Mouse (Mus musculus): ENCODE results near the gene 4930432K21Rik. TPM values are rescaled to one million over a fixed set of nuclear protein-coding genes. Genes with fewer than 3 reads are reported as not detected.

4930432K21Rik gene
- polyA plus RNA-seq, 1 experiment from 2014 or later, result 1.9 TPM

- Histone ChIP-seq H3K27ac (peak overlapping the region; percentile 89), H3K9me3 (no peaks in the 10 kb centered on the region), H3K27me3 (peaks cover 45% of the 10 kb centered on the region), H3K4me3 (peak overlapping the region; percentile 46), H3K4me1 (replicated peaks) (peaks cover 55% of the 10 kb centered on the region), H3K4me2 (peak overlapping the region; percentile 68), H3K36me3 (no peaks in the 10 kb centered on the region), H3K9ac (peak overlapping the region; percentile 65)
- peak; percentile 75 for ATAC-seq (ENCODE audit: low FRiP score)
- 3% methylated on average over 30 of the region's 30 CpGs for WGBS
These were observed 50.3 kb downstream of the 4930432K21Rik start for GRCm38 (mm10) chr8:84197922-84198774.

GRCm38 (mm10) chr8:84198871-84199270, 51.0 kb downstream of the 4930432K21Rik start:
- Histone ChIP-seq H3K27me3 (peaks cover 42% of the 10 kb centered on the region), H3K4me1 (replicated peaks) (peaks cover 62% of the 10 kb centered on the region), H3K9ac (no peak overlapping the region), H3K27ac (peak overlapping the region; percentile 89), H3K4me2 (peak overlapping the region; percentile 68; the same call in 1 of the 2 replicates), H3K36me3 (no peaks in the 10 kb centered on the region), H3K4me3 (no peak overlapping the region), H3K9me3 (no peaks in the 10 kb centered on the region)
- 22% methylated on average over 4 of the region's 4 CpGs for WGBS
- no peak for ATAC-seq (ENCODE audit: low FRiP score)

GRCm38 (mm10) chr8:84199348-84200125, 51.7 kb downstream of the 4930432K21Rik start:
- no peak overlapping the region; the same call in 1 of the 2 replicates for H3K9ac ChIP-seq

GRCm38 (mm10) chr8:84200126-84200555, 52.3 kb downstream of the 4930432K21Rik start:
- Histone ChIP-seq H3K9me3 (no peaks in the 10 kb centered on the region), H3K9ac (peak overlapping the region; percentile 71; the same call in 1 of the 2 replicates), H3K27ac (peak overlapping the region; percentile 72), H3K4me1 (replicated peaks) (peaks cover 66% of the 10 kb centered on the region), H3K36me3 (no peaks in the 10 kb centered on the region), H3K4me3 (peak overlapping the region; percentile 44; the same call in 1 of the 2 replicates), H3K27me3 (peaks cover 44% of the 10 kb centered on the region), H3K4me2 (peak overlapping the region; percentile 67)
- ATAC-seq (ENCODE audit: low FRiP score), result no peak
- 29% methylated on average over 8 of the region's 8 CpGs for WGBS

More at GRCm38 (mm10) chr8:84199348-84200125, 51.7 kb downstream of the 4930432K21Rik start:
- Histone ChIP-seq H3K36me3 (no peaks in the 10 kb centered on the region), H3K9me3 (no peaks in the 10 kb centered on the region), H3K27me3 (peaks cover 44% of the 10 kb centered on the region), H3K4me3 (no peak overlapping the region), H3K27ac (peak overlapping the region; percentile 89), H3K4me1 (replicated peaks) (peaks cover 66% of the 10 kb centered on the region), H3K4me2 (peak overlapping the region; percentile 67; the same call in 1 of the 2 replicates)
- no peak for ATAC-seq (ENCODE audit: low FRiP score)
- 64% methylated on average over 11 of the region's 11 CpGs for WGBS

- H3K4me1 ChIP-seq (replicated peaks), result peaks cover 66% of the 10 kb centered on the region
- ATAC-seq (ENCODE audit: low FRiP score), result 0 out of 2 replicates have a peak, but pooled peaks have one; percentile 4
- peak overlapping the region; percentile 44 for H3K4me3 ChIP-seq
- H3K9me3 ChIP-seq, result no peaks in the 10 kb centered on the region
- 9% methylated on average over 48 of the region's 70 CpGs for WGBS
- no peaks in the 10 kb centered on the region for H3K36me3 ChIP-seq
- peaks cover 44% of the 10 kb centered on the region for H3K27me3 ChIP-seq
- peak overlapping the region; percentile 72 for H3K27ac ChIP-seq
- peak overlapping the region; percentile 71 for H3K9ac ChIP-seq
- peak overlapping the region; percentile 67 for H3K4me2 ChIP-seq
These were observed 53.1 kb downstream of the 4930432K21Rik start for GRCm38 (mm10) chr8:84200652-84201544.

- peak overlapping the region; percentile 71 for H3K9ac ChIP-seq
- H3K36me3 ChIP-seq, result no peaks in the 10 kb centered on the region
- peak overlapping the region; percentile 72 for H3K27ac ChIP-seq
- peaks cover 66% of the 10 kb centered on the region for H3K4me1 ChIP-seq (replicated peaks)
- WGBS, result 69% methylated on average over 15 of the region's 15 CpGs
- H3K4me3 ChIP-seq, result peak overlapping the region; percentile 44
- peaks cover 44% of the 10 kb centered on the region for H3K27me3 ChIP-seq
- H3K9me3 ChIP-seq, result no peaks in the 10 kb centered on the region
- peak overlapping the region; percentile 67 for H3K4me2 ChIP-seq
- ATAC-seq (ENCODE audit: low FRiP score), result no peak
These were observed 53.9 kb downstream of the 4930432K21Rik start for GRCm38 (mm10) chr8:84201545-84202245.

- peaks cover 62% of the 10 kb centered on the region for H3K4me1 ChIP-seq (replicated peaks)
- 0 out of 2 replicates have a peak overlapping the region, but pooled peaks have one; percentile 44 for H3K4me3 ChIP-seq
- peak overlapping the region; percentile 43; the same call in 1 of the 2 replicates for H3K9ac ChIP-seq
- WGBS, result 90% methylated on average over 9 of the region's 9 CpGs
- H3K36me3 ChIP-seq, result no peaks in the 10 kb centered on the region
- no peaks in the 10 kb centered on the region for H3K9me3 ChIP-seq
- peaks cover 44% of the 10 kb centered on the region for H3K27me3 ChIP-seq
- no peak for ATAC-seq (ENCODE audit: low FRiP score)
- peak overlapping the region; percentile 67 for H3K4me2 ChIP-seq
- peak overlapping the region; percentile 81; the same call in 1 of the 2 replicates for H3K27ac ChIP-seq
These were observed 54.6 kb downstream of the 4930432K21Rik start for GRCm38 (mm10) chr8:84202466-84202865.

GRCm38 (mm10) chr8:84202938-84203917, 55.4 kb downstream of the 4930432K21Rik start:
- ATAC-seq (ENCODE audit: low FRiP score), result peak; percentile 37
- Histone ChIP-seq H3K27ac (peak overlapping the region; percentile 81), H3K9ac (peak overlapping the region; percentile 68), H3K36me3 (no peaks in the 10 kb centered on the region), H3K9me3 (no peaks in the 10 kb centered on the region), H3K4me3 (peak overlapping the region; percentile 37), H3K4me1 (replicated peaks) (peaks cover 62% of the 10 kb centered on the region), H3K4me2 (peak overlapping the region; percentile 67), H3K27me3 (peaks cover 44% of the 10 kb centered on the region)
- 11% methylated on average over 34 of the region's 34 CpGs for WGBS

- H3K36me3 ChIP-seq, result no peaks in the 10 kb centered on the region
- H3K27ac ChIP-seq, result peak overlapping the region; percentile 81
- no peaks in the 10 kb centered on the region for H3K9me3 ChIP-seq
- H3K4me3 ChIP-seq, result peak overlapping the region; percentile 37
- H3K4me1 ChIP-seq (replicated peaks), result peaks cover 62% of the 10 kb centered on the region
- ATAC-seq (ENCODE audit: low FRiP score), result peak; percentile 11; the same call in 1 of the 2 replicates
- H3K4me2 ChIP-seq, result peak overlapping the region; percentile 67
- 63% methylated on average over 13 of the region's 13 CpGs for WGBS
- H3K9ac ChIP-seq, result peak overlapping the region; percentile 68
- peaks cover 44% of the 10 kb centered on the region for H3K27me3 ChIP-seq
These were observed 56.3 kb downstream of the 4930432K21Rik start for GRCm38 (mm10) chr8:84203975-84204772.
